Mouse (Mus musculus) neutrophil, adult 5-6 weeks (primary cell): Measurements from ENCODE around the gene Dock3. TPM values are rescaled to one million over a fixed set of nuclear protein-coding genes. Genes with fewer than 3 reads are reported as not detected.
A peak's percentile ranks its signal among the peaks of the same experiment; 100 is the strongest.
"Not testable (repeated sequence)": the region's sequence is repeated elsewhere in the genome, so short reads cannot be mapped to it uniquely, and the experiment has no call there.

ENCODE experiments used
- ATAC-seq: fragments of 151-379, 151-347 bp; 2 replicates; pipeline ENCODE4 v1.8.0; 2017; ENCODE audit warnings: mild to moderate bottlenecking, moderate TSS enrichment; ENCODE audit not compliant: insufficient number of reproducible peaks, poor library complexity, low FRiP score, severe bottlenecking; ENCODE audit errors: extremely low read depth
- total RNA-seq: library from RNA; stranded (forward); fragments of 200-1000 nt; gene quantifications from 2 replicates; pipeline ENCODE4 v1.2.3, GENCODE M21; 2017

The Dock3 gene
- total RNA-seq, 1 experiment from 2014 or later = not detected

DNA sequence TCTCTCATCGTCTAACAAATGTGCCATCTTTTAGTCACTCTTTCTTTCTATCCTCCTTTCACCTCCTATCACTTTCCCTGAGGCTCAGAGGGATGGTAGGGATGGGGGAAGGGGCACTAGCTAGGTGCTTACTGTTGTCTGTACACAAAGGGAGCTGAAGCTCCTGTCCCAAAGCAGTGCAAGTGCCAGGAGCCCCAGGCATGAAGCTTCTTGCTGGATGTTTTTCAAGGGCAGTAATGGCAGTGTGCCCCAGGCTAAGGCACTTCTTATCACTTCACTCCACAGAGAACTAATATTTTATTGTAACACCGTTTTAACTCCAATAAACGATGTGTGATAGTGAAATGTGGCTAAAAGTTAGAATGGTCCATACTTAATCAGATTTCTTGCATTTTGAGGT, 118.9 kb downstream of the Dock3 start:
- no peak for ATAC-seq

GRCm38 (mm10) chr9:107112056-107112455, 119.7 kb downstream of the Dock3 start:
- ATAC-seq = no peak

DNA sequence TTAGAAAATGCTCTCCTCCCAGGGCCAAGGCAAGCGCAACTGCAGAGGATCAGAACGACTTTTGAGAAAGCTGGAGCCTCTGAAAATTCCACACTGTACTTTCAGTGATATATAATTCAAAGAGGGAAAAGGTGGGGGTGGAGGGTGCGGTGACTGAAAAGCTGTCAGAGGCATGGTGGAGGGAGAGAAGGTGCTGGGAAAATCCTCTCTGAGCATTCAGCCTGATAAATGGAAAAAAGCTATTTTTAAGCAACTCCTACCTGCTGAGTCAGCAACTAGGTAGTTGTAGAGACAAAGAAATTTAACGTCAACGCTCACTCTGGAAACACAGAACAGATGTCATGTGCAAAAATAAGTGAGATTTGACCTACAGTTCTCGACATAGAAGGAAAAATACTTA, 132.2 kb downstream of the Dock3 start:
- no peak for ATAC-seq

GRCm38 (mm10) chr9:107089451-107089850, 142.3 kb downstream of the Dock3 start:
- ATAC-seq = not testable (repeated sequence)

DNA sequence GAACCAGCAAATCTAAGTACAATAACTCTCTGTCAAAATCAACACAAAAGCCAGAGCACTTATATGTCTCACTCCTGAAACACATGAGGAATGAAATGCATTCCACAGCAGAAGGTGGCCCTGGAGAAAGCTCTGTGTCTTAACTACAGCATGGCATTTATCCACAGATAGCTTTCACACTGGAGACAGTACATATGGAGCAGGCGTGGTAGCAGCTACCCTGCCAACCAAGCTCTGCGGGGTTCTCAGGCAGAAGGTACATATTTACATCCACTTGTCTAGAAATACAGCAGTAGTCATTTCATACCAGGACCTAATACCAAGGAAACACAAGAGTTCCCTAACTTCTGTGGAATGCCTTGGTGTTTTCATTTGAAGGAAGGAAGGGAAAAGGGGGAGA, 144.2 kb downstream of the Dock3 start:
- ATAC-seq = no peak

DNA sequence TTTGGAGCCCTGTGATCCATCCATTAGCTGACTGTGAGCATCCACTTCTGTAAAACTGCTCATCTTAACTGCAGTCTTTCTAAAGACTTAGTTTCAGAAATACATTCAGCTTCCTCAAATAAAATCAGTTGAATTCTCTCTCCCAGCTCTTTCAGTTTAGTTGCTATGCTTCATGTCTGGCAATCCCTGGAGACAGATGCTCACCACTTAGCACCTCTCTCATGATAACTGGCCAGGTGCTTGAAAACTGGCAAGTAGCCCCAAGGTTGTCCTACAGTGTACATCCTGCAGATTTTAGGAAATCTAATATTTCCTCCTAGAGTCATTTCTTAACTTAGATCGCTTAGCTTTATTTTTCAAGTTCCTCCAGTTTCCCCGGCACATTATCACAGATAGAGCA, 193.8 kb downstream of the Dock3 start:
- ATAC-seq = no peak

DNA sequence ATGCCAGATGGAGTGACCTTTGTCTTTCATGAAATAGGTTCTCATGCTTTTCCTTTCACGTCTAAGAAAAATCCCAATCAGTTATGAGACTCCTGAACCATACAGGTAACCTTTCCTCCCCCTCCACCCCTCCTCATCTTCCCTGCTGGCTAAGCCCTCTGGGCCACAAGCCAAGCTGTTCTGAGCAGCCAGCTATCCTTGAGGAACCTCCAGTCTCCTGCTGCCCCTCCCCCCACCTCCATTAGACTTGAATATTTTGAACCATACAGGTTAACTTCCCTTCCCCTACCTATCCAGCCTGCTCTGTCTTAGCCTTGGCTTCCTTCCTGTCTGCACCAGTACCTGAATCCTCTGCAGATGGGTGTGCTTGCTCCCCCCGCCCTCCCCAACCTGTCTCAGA, 204.1 kb downstream of the Dock3 start:
- ATAC-seq = no peak

DNA sequence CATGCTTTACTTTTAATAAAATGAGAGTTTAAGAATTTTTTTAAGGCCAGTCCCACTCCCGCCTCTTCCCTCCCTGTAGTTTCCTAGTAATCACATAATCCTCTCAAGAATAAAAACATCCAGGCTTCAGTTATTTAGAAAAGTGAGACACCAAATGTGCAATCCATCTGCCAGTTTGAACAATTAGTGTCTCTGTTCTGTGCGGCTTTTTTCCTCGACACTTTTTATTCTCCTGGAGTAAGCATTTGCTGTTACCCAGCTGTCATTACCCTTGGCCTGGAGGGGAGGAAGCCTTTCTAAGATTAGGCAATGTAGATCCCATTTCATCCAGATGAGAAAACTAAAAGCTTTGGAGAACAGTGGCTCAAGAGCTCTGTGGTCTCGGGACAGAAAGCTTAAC, 221.9 kb downstream of the Dock3 start:
- ATAC-seq = no peak

DNA sequence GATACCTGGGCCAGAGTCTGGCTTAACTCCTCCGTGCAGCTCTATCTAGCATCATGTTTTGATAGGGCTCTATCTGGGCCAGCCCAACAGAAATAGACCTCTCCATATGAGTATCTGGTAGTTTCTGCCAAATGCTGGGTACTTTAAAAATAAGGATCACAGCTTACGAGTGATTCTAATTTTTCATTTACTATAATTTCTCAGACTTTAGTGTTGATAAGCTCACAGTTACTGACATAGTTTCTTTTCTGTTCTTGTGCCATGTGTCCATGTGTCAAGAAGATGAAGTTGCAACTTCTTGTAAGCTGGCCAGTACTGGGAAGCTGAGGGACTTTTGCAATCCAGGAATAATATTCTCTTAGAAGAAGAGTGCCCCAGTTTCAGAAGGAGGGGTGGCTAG, 228.5 kb downstream of the Dock3 start:
- ATAC-seq = no peak

DNA sequence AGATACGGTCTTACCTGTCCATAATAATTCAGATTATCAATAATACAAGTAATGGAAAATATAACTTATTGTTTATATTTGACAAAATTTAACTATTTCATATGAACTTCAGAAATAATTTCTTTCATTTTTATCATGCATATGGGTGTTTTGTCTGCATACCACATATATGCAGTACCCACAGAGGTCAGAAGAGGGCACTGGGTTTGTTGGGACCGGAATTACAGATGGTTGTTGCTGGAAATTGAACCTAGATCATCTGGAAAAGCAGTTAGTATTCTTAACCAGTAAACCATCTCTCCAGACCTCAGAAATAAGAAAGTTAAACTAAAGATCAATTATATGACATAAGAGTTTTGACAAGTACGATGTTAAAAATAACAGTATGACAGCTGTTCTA, 261.0 kb downstream of the Dock3 start:
- ATAC-seq = no peak

DNA sequence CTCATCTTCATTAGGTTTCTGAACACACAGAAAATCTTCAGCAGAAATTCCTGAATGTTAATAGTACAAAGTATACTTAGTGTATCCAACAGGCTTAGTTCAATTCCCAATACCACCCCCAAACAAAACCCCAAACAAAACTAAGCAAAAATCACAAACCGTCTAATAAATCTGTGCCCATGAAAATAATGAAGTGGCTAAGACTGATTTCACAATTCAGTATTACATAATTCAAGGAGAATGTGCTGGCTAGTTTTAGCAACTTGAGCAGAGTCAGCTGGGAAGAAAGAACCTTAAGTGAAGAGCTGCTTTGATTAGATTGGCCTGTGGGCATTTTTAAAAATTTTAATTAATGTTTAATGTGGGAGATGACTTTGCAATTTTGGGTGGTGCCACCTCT, 273.3 kb downstream of the Dock3 start:
- ATAC-seq = no peak

GRCm38 (mm10) chr9:106955486-106955885, 276.2 kb downstream of the Dock3 start:
- no peak for ATAC-seq

DNA sequence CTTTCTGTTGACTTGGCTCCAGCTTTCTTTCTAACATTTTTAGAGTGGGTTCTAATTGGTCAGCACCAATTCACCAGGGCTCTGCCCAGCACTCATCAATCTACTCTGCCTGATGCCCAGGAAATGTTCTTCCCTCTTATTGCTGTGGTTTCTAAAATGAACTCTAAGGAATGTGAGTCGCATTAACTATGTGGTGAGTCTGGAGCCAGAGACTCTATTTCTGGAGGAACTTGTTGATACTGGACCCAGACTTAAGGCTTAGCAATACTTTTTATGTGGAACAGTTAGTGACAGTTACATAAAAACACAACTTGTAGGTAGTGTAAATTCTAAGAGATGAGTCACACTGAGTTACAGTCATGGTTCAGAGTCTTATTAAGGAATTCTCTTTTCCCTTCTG, 296.7 kb downstream of the Dock3 start:
- no peak for ATAC-seq

GRCm38 (mm10) chr9:106914878-106915277, 316.8 kb downstream of the Dock3 start:
- no peak for ATAC-seq

GRCm38 (mm10) chr9:106913759-106914158, 317.9 kb downstream of the Dock3 start:
- ATAC-seq = no peak

- ATAC-seq = no peak
These were observed 320.1 kb downstream of the Dock3 start for GRCm38 (mm10) chr9:106911624-106912023.

DNA sequence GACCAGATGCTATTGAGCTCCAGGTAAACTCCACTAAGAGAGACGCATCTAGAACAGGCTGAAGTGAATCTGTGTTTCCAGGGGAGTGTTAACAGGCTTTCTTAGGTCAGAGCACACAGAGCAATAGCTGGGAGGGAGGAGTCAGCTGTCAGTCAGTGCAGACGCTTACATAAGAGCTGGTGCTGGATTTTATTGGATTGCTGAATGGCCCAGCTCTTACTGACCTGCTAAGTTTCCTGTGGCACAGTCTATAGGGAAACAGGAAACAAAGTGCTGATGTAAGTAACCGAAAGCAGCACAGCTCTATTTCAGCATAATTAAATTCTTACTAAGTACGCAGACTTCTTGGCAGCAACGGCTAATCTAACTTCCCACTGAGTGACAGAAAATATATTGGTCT, 323.0 kb downstream of the Dock3 start:
- ATAC-seq = no peak

- no peak for ATAC-seq
These were observed 323.5 kb downstream of the Dock3 start for GRCm38 (mm10) chr9:106908174-106908573.

GRCm38 (mm10) chr9:106906597-106906996, 325.1 kb downstream of the Dock3 start:
- no peak for ATAC-seq

GRCm38 (mm10) chr9:106903791-106904134, 327.9 kb downstream of the Dock3 start:
- ATAC-seq = 0 out of 2 replicates have a peak, but pooled peaks have one; percentile 23

GRCm38 (mm10) chr9:106903099-106903790, 328.5 kb downstream of the Dock3 start:
- no peak for ATAC-seq
